Mouse (Mus musculus) thymus, postnatal 14 days (tissue): ENCODE results near the gene Ttll13.
A peak's percentile ranks its signal among the peaks of the same experiment; 100 is the strongest.

Experiments
- DNase-seq: peaks from one replicate; pipeline ENCODE4 v3.0.0; 2021

Ttll13 gene

GRCm38 (mm10) chr7:80246148-80246721 is at the start of gene Ttll13:
Gene Ttll13 (plus strand): TSS chr7:80246376.
- peak; percentile 98 for DNase-seq

DNA sequence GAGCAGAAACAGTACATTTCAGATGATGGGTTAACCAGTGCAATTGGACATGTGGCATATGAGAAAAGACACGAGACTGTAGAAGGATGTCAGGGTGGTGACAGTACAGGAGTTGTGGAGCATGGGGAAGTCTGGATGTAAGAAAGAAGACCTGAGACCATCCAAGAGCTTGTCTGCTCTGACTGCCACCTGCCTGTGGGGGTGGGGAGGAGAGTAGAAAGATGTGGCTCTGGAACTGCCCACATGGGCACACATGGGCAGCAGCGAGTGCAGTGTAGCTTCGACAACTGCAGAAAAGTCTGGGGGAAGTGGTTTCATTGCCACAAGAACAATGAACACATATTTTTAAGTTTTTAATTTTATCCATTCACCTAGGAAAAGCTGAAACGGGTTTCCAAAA is 48.8 kb upstream of the Ttll13 start:
- peak; percentile 51 for DNase-seq

DNA sequence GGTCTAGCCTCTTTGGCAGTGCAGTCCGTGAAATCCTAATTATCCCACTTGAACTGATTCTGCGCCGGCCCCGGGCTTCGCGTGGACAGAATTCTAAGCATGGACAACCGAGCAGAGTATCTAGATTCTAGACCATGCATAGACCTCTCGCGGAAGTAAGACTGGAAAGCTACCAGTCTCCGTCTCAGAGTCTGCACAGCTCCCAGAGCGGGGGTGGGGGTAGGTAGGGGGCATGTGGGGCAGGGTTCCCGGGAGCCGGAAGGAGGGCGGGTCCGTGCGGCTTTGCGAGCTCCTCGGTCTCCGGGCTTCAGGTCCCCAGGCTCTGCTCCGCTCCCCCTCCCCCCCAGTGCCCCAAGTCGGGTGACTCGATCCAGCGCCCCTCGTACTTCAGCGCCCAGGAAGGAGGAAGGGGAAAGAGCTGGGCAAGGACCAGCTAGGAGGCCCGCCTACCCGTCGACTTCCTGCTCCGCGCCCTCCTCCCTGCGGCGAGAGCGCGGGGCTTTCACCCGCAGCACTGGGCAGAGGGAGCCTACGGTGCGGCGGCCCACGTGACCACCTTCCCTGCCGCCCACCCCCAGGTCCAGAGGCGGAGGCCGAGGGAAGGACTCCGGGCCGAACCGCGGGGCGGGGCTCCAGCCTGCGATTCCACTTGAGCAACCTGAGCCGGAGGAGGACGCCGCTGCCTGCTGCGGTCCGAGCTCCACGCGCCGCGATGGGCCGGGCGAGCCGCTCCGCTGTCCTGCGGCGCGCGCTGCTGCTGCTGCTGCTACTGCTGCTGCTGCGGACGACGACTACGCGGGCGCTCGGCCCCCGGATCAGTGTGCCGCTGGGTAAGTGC is 48.0 kb upstream of the Ttll13 start:
- peak; percentile 81 for DNase-seq

GRCm38 (mm10) chr7:80198863-80199262 is 47.3 kb upstream of the Ttll13 start:
- no peak for DNase-seq

GRCm38 (mm10) chr7:80199286-80199685 is 46.9 kb upstream of the Ttll13 start:
- DNase-seq = no peak

DNA sequence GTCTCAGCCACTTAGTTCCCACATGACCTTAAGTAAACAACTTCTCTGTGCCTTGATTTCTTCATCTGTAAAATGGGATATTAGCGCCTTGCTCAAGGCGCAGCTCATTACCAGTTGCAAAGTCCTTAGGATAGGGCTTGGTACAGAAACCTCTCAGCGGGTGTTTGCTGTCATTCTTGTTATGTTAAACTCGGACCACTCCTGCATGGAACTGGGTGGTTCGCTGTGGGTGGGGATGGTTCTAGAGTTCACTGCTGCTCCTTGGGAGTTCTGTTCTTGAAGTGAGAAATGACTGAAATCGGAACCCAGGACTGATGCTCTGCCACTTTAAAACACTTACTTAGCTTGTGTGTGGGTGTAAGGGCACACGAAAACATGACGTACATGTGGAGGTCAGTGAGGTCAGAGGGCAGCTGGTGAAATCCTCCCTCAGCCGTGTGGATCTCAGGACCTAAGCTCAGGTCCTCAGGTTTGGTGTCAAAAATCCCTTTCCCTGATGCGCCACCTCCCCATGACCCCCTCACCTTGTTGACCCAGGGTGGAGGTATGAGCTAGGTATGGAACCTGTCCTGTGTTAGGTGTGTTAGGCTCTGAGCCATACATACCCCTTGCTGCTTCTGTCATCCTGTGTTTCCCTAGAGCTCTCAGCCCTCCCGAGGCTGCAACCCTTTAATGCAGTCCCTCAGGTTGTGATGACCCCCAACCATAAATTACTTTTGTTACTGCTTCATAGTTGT is 46.2 kb upstream of the Ttll13 start:
- DNase-seq = no peak

GRCm38 (mm10) chr7:80200588-80200945 is 45.6 kb upstream of the Ttll13 start:
- no peak for DNase-seq

DNA sequence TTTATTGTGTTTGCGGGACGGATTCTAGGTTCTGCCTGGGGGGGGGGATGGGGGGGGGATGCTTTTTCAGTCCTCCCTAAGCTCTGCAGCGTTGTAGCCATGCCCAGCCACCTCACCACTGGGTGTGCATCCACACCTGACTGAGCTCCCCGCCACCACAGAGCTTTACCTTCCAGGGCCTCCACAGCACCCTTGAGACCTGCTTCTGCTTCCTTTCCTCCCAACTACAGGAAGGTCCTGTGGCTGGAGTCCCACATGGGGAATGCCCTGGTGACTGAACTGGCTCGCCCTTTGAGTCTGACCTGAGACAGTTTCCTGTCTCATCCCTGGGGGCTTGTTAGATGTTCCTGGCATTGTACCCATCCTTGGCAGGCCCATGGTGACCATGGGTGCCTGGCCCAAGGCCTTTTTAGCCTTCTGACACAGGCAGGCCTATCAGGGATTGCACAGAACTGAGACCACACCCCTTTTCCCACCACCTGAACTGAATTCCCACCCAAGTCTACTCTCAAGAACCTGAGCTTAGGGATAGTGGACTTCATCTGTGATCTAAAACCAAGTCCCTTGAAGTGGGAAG is 45.1 kb upstream of the Ttll13 start:
- DNase-seq = no peak

- no peak for DNase-seq
Measured at GRCm38 (mm10) chr7:80201888-80202540, 44.2 kb upstream of the Ttll13 start.

DNA sequence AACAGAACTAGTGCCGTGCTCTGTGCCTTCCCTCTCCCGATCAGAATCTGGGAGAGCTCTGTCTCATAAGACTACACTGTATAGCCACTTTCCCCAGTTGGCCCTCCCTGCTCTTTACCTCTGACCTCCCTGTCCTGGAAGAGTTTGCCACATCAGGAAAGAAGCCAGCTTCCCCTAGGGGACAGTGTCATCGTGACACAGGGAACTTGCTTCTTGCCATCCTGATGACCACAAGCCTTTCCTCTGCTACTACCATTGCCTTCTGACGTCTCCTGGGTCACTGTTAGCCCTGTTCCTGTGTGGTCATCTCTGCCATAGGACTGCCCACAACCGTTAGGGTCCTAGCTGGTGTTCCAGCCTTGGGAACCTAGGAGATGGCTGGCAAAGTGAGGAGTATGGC is 43.2 kb upstream of the Ttll13 start:
- no peak for DNase-seq

GRCm38 (mm10) chr7:80203638-80204096 is 42.5 kb upstream of the Ttll13 start:
- no peak for DNase-seq

GRCm38 (mm10) chr7:80204362-80204761 is 41.8 kb upstream of the Ttll13 start:
- peak; percentile 39 for DNase-seq

- peak; percentile 62 for DNase-seq
Measured at GRCm38 (mm10) chr7:80204961-80205360, 41.2 kb upstream of the Ttll13 start.

GRCm38 (mm10) chr7:80205705-80206589 is 40.2 kb upstream of the Ttll13 start:
- DNase-seq = no peak

DNA sequence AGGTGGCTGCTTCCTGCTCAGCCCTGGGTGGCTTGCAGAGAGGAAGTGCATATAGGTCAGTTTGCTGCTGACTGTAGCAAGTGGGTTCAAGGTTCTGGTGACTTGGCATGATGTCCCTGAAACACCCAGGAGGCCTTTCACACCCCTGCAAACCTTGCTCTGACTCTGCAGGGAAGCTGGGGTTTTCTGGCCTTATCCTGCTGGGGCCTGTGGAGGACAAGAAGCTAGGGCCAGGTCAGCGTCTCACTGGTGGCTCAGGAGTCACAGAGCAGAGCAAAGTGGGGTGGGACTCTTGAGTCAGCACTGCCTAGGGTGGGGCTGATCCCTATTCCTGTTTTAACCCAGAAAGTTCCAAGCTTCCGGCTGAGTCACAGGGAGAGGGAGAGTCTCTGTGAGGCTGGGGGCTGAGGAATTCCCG is 38.9 kb upstream of the Ttll13 start:
- DNase-seq = peak; percentile 46

- DNase-seq = no peak
Measured at GRCm38 (mm10) chr7:80208026-80208642, 38.0 kb upstream of the Ttll13 start.

DNA sequence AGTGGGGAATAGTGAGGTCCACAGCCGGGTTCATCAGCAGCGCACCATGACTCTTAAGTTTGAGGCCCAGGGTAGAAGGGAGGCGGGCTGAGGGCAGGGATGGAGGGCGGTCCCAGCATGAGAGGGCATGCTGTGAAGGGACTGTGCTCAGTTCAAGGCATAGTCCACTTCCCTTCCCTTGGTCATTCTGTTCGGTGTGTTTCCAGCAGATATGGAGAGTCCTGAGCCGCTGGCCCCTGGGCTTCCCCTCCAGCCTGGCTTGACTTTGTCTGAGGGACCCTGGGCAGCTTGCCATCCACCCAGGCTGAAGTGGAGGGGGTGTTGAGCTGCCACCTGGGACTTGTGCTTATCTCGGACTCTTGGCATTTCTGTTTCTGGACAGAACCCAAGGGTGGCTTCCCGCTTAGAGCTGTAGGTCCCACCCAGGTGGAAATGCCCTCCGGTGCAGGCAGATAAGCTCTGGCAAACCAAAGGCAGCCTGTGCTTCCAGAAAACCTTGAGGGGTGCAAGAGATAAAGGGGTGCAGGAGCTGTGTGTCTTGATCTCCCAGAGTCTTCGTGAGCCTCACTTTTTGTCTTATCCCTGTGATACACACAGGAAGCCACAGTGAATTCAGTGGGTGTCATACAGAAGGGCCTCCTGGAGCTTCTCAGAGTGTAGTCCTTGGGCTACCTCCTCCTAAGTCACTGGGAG is 37.3 kb upstream of the Ttll13 start:
- DNase-seq = no peak

DNA sequence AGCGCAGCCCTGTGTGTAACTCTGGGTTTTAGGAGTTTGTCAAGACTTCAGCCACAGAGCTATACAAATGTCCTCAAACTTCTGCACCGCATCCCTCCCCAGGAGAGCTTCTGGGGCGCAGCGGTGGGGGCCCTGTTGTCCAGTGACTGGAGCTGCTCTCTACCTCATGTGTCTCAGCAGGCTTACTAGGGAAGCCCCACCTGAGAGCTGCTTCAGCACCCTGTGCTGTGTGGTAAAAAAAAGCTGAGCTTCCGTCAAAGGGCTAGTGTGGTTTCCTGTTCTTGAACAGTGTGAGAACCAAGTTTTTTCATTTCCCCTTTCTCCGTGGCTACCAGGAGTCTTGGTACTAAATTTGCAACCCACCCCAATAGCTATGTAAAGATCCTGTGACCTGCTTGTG is 36.5 kb upstream of the Ttll13 start:
- peak; percentile 78 for DNase-seq

GRCm38 (mm10) chr7:80210982-80211381 is 35.2 kb upstream of the Ttll13 start:
- no peak for DNase-seq

DNA sequence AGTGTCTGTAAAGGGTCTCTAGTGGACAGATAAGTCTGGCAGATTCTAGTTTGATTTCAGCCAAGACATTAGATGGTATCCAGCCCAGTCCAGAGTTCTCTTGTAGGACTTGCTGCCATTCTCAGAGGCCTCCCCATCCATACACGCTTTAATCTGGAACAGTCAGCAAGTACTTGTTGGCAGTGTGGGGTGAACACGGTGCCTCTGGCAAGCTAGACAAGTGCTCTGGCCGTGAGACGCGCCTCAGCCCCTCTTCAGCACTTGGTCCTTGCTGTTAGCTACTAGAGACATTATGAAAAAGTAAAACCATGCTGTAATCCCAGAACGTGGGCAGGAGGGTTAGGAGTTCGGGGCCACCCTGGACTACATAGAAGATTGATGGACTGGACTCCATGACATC is 32.6 kb upstream of the Ttll13 start:
- no peak for DNase-seq

DNA sequence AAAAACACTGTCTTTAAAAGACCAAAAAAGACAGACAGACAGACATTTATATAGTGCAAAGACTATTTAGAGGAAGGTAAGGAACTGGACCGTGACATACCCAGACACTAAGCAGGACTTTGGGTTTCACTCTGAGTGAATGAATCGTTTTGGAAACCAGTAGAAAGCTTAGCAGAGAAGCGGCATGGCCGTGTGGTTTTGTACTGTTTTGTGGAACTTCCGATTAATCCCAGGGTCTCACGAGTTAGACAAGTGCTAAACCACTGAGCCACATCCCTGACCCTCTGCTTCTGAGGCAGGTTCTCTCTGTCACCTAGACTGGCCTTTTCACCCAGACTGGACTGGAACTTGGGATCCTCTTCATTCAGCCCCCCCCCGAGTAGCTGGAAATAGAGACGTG is 31.7 kb upstream of the Ttll13 start:
- DNase-seq = no peak
